Mouse (Mus musculus): ENCODE data around the gene Lama2.
"Not testable (repeated sequence)": the region's sequence is repeated elsewhere in the genome, so short reads cannot be mapped to it uniquely, and the experiment has no call there.

The Lama2 gene

DNA sequence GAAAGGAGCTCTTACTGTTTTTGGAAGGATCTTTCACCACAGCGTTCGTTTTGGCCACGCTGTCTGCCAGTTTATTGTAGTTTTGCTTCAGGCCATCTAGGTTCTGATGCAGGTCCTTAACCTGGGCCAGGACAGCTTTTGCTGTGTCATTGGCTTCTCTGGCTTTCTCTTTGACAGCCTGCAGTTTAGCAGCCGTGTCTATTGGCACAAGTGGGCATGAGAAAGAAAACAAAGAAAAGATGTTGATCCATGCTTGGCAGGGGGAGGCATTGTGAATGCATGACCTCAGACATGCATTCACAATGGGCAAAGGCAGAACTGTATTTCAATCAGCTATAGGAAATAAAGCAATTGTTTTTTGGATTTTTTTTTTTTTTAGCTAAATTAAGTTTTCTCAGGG is 565.1 kb downstream of the Lama2 start:
- DNase-seq (ENCODE audit: extremely low read depth, insufficient read length, low spot score), result no peak

DNA sequence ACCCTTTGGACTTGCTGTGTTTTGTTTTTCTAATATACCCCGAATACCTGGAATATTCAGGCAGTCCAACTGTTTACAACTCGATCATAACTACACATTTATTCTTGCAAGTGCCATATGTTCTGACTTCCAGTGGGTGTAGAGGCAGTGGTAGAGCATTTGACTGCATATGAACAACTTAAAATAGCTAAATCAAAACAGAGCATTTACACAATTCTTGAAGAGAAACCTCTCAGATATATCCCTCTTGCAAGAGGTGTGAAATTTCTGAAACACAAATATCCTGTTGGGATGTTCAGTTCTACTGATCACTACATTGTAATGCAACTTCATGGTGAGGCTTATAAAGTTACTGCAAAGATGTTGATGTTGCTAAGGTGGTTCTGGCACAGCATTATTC is 572.4 kb downstream of the Lama2 start:
- DNase-seq (ENCODE audit: extremely low read depth, insufficient read length, low spot score), result no peak

DNA sequence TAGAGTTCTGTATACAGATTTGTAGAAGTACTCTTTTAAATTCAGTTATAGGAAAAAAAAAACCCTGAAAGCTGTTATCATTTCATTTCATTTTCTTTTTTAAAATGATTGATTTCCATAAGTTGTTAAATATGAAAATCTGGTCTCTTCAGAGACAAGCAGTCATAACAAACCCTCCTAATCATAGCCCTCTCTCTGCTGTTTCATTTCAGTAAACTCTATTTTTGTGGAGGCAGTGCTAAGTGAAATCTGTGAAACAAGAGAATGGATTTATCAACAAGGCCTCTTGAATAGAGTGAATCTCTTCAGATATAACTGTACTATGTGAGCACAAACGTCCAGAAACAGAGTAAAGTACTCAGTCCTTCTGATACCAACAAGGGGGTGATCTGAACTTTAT is 577.7 kb downstream of the Lama2 start:
- no peak for DNase-seq (ENCODE audit: extremely low read depth, insufficient read length, low spot score)

DNA sequence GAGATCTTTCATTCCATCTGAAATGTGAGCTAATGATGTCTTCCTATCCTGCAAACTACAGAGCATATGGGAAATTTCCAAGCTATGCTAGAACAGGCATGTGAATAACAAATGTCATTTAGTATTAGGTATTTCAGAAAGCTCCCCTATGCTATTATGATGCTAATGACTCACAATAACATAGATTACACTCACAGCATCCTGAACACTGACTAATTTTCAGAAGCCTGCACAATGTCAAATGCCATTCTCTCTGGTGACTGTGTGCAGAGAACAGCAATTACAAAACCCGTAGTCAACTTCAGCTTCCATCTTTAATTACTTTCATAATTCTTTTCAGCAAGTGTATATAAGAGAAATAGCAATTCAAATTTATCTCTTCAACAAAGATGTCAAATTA is 596.9 kb downstream of the Lama2 start:
- DNase-seq (ENCODE audit: extremely low read depth, insufficient read length, low spot score), result no peak

DNA sequence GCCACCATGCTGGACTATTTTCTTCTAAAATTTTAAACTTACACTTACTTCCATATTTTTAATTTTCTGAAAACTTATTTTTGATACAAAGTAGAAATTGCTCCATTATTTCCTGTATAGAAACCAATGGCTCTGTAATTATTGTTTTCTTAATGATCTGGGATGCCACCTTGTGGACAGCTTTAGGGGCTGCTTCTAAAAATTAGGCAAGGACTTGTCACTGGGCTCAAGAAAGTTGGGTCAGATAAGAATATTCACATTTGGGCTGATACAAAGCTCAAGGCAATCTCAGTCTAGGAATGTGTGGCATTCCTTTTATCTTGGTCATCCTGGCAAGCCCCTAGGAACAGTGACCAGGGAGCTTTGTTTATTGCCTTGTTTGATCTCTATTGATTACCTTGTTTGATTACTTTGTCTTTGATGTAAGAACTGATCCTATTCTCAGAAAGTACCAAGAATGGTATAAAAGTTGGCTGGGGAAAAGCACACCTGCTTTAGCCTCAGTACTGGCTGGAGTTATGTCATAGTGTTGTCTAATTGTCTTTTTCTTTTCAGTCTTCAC is 606.7 kb downstream of the Lama2 start:
- no peak for DNase-seq (ENCODE audit: extremely low read depth, insufficient read length, low spot score)

DNA sequence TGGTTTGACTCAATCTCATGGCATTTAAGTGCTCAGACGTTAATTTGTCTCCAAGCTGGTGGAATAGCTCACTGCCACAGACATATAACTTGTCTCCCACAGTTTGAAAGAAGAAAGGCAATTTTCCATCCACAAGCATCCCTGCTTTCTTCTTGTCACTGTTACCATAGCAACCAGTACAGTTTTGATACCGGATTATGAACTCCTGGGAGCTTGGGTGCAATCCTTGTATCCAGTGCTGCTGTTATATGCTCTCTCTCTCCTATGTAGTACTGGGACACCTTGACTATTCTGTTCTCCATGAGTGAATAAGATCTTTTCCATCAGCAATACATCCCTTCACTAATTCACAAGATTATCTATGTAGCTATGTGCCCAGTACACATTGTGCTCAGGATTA is 612.2 kb downstream of the Lama2 start:
- DNase-seq (ENCODE audit: extremely low read depth, insufficient read length, low spot score), result no peak

DNA sequence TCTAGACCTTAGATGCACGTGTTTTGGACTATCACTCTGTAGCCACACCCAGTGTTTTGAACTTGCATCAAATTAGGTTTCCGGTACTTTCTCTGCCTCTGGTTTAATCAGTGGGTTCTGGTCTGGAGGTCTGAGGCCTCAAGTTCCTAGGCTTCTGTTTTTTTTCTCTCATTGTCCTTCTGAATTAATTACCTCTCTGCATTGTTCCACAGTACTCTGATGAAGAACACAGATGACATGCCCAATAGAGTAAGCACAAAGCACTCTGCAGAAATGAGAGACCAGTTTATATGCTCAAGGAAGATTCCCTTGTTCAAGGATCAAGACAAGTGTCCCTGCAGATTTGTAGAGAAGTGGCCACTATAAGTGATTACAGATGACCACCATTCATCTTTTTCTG is 613.8 kb downstream of the Lama2 start:
- no peak for DNase-seq (ENCODE audit: extremely low read depth, insufficient read length, low spot score)

DNA sequence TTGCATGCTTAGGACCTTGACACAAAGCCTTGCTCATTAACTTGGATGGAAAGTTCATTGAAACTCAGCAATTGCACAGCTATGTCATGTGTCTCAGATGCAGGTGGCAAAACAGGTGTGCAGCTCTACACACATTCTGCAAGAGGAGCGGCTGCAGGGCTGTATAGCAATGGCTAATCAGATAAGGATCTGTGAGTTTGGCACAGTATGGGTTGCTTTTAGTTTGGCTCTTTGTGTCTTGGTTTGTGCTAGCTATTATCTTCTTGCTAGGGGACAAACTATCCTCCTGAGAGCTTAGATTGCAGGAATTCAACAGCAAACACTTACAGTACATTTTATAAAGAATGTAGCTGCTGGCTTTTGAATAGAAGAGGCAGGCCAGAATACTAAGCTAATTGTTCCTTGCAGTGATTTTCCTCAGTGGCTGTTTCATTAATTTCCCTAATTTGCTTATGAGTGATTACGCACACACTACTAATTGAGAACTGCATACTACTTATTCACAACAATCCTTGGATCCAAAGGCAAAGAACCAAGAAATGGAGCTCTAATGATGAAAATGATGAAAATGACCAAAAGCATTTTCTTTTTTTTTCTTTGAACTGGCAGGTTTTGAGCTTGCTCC is 617.9 kb downstream of the Lama2 start:
- DNase-seq (ENCODE audit: extremely low read depth, insufficient read length, low spot score), result no peak

DNA sequence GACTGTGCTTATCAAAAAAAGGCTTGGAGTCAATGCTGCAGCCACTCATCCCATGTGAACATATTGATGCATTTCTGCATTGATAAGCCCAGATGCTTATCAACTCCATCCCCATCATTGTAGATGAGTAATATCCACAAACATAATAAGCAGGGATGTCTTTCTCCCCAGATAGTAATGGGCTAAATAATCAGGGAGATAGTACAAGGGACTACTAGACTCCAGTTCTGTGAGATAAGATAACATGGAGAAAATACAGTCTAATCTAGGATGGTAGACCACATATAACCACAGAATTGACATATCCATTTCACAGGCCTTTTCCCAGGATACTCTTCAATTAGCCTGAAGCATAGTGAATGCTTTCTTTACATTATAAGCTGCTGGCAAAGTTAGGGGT is 622.9 kb downstream of the Lama2 start:
- no peak for DNase-seq (ENCODE audit: extremely low read depth, insufficient read length, low spot score)

DNA sequence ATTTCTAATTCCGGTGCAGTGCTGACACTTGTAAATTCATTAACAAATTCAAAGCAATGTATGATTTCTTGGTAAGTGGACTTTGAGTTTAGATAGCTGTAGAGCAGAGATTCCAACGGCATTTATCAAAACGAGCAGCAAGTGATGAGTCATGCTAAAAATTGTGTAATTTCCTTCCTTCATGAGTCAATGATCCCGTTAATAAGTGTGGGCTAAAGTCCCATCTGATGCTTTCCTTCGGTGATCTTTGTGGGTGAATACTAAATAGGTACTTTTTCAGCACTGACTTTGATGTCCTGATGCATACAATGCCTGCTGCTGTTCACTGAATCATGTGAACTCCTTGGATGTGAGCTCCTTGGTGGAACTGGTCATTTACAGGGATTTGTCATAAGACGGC is 623.6 kb downstream of the Lama2 start:
- peak; percentile 25 for DNase-seq (ENCODE audit: extremely low read depth, insufficient read length, low spot score)

DNA sequence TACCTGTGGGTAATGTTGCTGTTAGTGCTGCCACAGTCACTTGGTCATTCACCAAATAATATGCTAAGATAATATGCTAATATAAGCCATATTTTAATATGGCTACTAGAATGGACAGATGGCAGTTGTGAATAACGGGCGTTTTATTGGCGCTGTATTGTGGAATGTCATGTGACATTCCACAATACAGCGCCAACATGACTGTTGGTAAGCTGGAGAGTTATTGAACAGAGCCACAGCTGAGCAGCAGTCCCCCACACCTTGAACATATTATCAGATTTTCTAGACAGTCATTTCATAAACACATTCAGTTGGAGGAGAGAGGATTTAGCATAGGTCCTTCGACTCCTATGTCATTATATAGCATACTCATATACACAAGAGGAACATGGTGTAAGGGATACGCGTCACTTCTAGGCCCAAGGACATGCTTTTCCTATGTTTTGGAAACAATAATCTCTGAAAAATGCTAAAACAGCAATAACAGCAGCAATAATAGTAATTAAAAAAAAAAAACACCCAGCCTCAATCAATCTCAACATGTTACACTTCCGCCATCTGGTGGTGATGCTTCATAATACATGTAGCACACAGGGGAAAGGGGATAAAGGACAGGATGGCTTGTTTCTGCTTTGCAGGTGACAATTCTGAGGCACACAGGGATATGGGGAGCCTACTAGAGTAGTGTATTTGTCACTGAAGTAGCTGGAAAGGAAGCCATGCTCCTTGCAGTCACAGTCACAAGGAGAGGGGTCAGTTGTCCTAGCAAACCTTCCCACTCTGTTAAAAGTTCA is 624.2 kb downstream of the Lama2 start:
- DNase-seq (ENCODE audit: extremely low read depth, insufficient read length, low spot score), result peak; percentile 24

DNA sequence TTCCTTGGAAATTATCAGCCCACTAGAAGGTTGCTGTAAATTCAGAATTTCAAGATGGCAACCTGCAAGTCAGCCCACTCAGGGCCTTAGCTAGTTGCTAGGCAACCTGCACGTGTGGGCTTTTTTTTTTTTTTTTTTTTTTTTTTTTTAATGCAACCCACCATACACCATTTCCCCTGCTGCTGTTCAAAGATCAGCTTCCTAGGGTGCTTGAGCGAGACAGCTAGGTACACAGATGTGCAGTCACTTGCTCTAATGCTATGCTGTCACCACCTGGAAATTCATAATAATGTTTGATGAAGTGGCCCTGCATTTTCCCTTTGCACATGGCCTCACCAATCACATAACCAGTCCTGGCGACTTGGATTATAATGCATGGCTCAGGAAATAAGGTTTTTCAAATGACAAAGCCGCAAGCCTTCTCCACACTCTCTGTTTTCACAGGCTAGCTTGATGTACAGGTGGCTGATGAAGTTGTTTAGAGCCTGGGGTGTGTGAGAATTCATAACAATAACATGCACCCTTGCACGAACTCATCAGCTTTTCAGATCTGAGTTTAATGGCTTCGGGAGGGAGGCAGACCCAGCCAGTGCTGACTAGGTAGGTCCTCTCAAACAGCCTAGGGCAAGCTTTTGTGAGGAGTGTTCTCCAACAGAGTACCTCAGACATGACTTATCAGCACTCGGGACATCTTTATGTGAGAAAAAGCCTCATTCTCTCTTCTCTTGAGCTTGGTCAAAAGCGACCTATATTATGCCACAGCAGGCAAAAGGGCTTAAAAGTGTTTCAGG is 625.4 kb downstream of the Lama2 start:
- no peak for DNase-seq (ENCODE audit: extremely low read depth, insufficient read length, low spot score)

DNA sequence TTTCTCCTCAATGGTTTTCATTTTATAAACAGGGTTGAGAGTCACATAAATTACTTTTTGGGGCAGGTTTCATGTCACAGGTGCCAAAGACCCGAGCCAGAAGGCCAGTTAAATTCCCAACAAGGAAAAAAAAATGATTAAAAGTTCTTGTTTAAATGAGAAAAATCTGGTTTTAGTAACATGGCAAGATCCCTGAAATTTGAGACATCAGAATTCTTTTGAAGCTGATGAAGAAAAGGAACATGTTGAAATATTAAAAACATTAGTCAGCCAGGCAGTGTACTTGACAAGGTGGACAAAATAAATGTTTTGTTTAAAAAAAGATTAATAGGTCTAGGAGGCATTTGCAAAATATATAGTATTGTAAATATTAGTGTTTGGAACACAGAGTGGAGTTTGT is 634.1 kb downstream of the Lama2 start:
- DNase-seq (ENCODE audit: extremely low read depth, insufficient read length, low spot score), result no peak

DNA sequence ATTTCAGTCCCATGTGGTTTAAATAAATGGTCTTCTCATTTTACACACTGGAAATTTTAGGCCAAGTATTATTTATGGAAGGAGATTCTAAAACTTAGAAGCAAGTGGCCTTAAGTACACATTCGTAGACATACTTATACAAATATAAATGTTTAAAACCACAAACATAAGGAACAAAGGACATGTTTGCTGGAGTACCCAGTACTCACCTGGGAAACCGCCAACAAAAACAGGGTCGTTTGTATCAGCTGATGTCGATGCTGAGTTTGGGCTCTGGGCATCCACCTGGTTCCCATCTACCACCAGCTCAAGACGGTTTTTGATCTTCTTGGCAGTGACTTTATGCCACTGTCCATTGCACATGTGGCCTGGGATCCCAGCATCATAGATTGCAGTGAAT is 635.5 kb downstream of the Lama2 start:
- DNase-seq (ENCODE audit: extremely low read depth, insufficient read length, low spot score), result not testable (repeated sequence)

DNA sequence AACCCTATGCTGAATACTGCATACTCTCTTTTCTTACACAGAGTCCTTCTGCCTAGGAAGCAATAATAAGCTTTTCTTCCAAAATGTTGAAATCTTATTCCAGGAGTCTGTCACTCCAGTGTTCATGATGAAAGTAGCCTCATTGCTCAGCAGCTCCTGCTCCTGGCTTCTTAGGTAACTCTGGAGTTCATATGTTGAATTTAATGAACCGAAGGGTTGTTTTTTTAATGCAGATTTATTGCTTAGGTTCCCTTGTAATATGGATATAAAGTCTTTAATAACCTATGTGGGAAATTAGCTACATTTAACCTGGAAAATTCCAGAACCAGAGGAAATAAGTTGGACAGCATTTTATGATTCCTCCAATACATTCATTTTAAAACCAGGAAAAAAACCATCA is 636.0 kb downstream of the Lama2 start:
- DNase-seq (ENCODE audit: extremely low read depth, insufficient read length, low spot score), result no peak

DNA sequence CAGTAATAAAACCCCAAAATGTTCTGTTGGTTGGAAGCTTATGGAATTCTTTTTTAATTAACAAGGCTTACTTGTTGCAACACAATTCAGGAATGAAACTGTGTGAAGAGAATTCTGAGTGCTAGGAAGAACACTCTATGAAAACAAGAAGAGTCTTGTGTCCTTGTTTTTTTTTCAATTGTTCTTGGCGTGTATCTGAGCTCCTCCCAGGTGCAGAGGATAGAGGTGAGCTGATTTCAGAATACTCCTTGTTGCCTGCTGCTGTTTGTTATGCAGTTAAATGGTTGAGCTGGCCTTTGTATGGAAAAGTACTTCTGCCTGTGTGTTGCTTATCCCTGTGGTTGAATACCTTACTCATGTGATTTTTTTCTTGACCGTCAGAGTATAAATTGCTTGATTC is 636.9 kb downstream of the Lama2 start:
- no peak for DNase-seq (ENCODE audit: extremely low read depth, insufficient read length, low spot score)

DNA sequence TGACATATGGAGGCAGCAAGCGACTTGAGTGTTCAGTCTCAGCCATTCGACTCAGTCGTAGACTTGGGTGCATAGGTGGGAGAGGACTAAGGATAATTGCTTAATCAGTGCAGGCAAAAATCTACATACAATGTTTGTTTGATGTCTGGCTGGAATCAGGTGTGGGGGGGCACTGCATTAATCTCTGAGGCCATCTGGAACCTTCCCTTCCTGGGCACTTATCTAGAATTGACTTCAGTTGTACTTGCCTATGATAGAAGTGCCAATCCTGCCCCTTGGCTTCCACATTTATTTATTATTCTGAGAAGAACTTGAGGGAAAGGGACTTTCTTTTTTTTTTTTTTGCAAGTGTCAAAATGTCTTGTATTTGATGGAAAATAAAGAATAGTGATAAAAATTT is 644.2 kb downstream of the Lama2 start:
- no peak for DNase-seq (ENCODE audit: extremely low read depth, insufficient read length, low spot score)

DNA sequence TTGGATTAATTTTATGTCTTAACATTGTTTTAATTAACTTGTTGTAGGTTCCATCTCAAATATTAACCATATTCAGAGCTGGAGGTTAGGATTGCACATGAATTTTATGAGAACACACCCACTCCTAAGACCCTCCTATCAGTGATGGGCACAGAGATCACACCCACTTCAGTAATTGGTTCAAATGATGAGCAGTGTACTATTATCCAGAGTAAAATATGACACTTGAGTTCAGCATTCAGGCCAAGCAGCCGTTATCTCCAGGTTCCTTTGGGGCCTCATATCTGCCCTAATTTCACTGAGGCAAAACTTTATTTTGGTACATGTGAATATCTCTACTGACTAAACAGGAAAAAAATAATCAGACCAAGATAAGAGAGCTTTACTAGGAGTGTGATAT is 645.3 kb downstream of the Lama2 start:
- DNase-seq (ENCODE audit: extremely low read depth, insufficient read length, low spot score), result no peak

DNA sequence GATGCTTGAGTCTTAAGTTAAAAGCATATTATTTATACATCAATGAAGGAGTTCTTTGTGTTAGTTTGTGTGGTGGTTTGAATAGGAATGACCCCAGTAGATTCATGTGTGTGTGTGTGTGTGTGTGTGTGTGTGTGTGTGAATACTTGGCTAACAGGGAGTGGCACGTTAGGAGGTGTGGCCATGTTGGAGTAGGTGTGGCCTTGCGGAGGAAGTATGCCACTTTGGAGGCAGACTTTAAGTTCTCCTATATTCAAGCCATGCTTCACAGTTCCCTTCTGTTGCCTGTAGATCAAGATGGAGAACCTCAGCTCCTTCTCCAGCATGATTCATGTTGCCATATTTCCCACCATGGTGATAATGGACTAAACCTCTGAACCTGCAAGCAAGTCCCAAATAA is 646.0 kb downstream of the Lama2 start:
- no peak for DNase-seq (ENCODE audit: extremely low read depth, insufficient read length, low spot score)

DNA sequence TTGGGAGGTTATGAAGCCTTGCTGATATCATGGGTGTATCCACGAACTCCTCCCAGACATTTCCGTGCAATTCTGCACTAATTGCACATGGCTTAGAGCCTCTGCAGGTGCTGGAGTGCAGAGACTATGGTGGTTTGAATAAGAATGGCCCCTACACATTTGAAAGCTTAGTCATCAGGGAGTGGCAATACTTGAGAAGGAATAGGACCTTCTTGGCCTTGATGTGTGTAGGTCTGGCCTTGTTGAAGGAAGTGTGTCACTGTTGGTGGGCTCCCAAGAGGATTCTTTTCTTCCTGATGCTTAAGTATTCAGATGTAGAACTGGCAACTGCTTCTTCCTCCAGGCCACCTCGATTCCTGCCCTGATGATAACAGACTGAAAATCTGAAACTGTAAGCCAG is 661.0 kb downstream of the Lama2 start:
- DNase-seq (ENCODE audit: extremely low read depth, insufficient read length, low spot score), result peak; percentile 25

DNA sequence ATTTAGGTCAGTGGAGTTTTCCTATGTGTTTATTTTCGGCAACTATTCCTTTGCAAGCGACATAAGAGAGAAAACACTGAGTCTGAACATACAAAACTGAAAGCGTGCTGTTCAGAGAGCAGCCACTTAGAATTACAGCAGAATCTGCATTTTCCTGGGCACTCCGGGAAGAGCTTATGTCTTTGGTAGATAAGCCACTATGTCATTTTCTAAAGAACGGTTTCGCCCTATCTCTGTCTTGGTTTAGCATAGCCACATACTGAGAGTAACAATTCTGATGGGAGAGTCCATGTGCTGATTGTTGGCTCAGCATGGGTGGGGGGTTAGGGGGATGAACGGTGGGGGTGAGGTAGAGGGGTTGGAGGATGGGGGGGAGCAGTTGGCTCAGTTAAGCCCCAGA is 669.1 kb downstream of the Lama2 start:
- DNase-seq (ENCODE audit: extremely low read depth, insufficient read length, low spot score), result no peak

DNA sequence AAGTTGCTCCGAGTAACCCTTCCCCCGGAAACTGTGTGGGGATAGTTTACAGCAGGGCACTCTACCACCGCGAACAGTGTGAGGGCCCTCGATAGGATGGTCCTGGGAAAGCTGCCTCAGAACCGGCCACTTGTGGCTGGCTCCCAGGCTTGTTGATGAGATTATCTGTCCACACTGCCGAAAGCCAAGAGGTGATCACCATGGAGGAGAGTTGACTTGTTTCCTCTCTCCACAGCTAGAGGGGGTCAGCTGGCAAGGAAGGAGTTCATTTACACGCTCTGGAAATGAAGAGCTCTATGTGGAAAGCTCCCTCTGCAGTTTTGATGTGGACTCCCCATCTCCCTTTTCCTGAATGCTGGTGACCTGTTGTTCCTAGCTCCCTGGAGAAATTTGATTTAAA is 669.9 kb downstream of the Lama2 start:
- DNase-seq (ENCODE audit: extremely low read depth, insufficient read length, low spot score), result no peak

Data from 3134 (cell line).